Mouse (Mus musculus): Measurements from ENCODE around the gene Ccdc167.

- TF ChIP-seq MAFK (IDR thresholded peaks at IDR 0.05; ENCODE audit: insufficient read depth, low read depth, low read length), result no peak
- TF ChIP-seq CHD2 (IDR thresholded peaks at IDR 0.05; ENCODE audit: low read depth, low read length), result no peak
These were observed 21.3 kb upstream of the Ccdc167 start for GRCm38 (mm10) chr17:29737849-29738804.
